Mouse (Mus musculus) lung, postnatal 4 days (tissue): ENCODE measurements around the gene Arfip2.
A peak's percentile ranks its signal among the peaks of the same experiment; 100 is the strongest.

Source experiments
- DNase-seq, 2 experiments: peaks; one replicate each; pipeline ENCODE4 v3.0.0; 2021

Arfip2 gene

GRCm38 (mm10) chr7:105640233-105640893 is at the start of gene Arfip2, which contains the start of gene Gm45799:
Arfip2 (minus strand) TSS chr7:105640416.
Gm45799 (plus strand) TSS chr7:105640552.
- peak; percentile 98 for DNase-seq

- DNase-seq, result no peak
Measured at GRCm38 (mm10) chr7:105685541-105686197, 45.5 kb upstream of the Arfip2 start.

GRCm38 (mm10) chr7:105650639-105651435 is 10.6 kb upstream of the Arfip2 start, which contains the start of gene Dnhd1:
Dnhd1 (plus strand) TSS chr7:105650827.
- DNase-seq, result peak; percentile 85 to 90

- no peak for DNase-seq
Measured at GRCm38 (mm10) chr7:105641936-105642335, 1.7 kb upstream of the Arfip2 start.

- DNase-seq, result peak; percentile 42 to 49
Measured at GRCm38 (mm10) chr7:105640894-105641255, 659 bp upstream of the Arfip2 start.

- DNase-seq, result no peak
Measured at GRCm38 (mm10) chr7:105639756-105640155, 460 bp downstream of the Arfip2 start, which contains the start of gene Timm10b. Timm10b (plus strand) TSS chr7:105640056.

GRCm38 (mm10) chr7:105639304-105639703 is 912 bp downstream of the Arfip2 start:
- DNase-seq, result no peak

- DNase-seq, result no peak
Measured at GRCm38 (mm10) chr7:105638776-105639175, 1.4 kb downstream of the Arfip2 start.

GRCm38 (mm10) chr7:105635726-105636125 is 4.5 kb downstream of the Arfip2 start:
- no peak for DNase-seq

GRCm38 (mm10) chr7:105634272-105634920 is 5.8 kb downstream of the Arfip2 start:
- DNase-seq, result no peak

- no peak for DNase-seq
Measured at GRCm38 (mm10) chr7:105633801-105634135, 6.4 kb downstream of the Arfip2 start.

- peak; percentile 94 for DNase-seq
Measured at GRCm38 (mm10) chr7:105633127-105633800, 7.0 kb downstream of the Arfip2 start, which contains the start of gene Trim3. Trim3 (minus strand) TSS chr7:105633571.

GRCm38 (mm10) chr7:105632551-105632972 is 7.7 kb downstream of the Arfip2 start:
- DNase-seq, result peak in 1 of 2 experiments; percentile 35

- DNase-seq, result peak; percentile 79 to 84
Measured at GRCm38 (mm10) chr7:105628633-105629032, 11.6 kb downstream of the Arfip2 start.

GRCm38 (mm10) chr7:105625397-105625796 is 14.8 kb downstream of the Arfip2 start:
- DNase-seq, result peak; percentile 46 to 75

- peak; percentile 33 to 51 for DNase-seq
Measured at GRCm38 (mm10) chr7:105621646-105622292, 18.4 kb downstream of the Arfip2 start.

- DNase-seq, result peak; percentile 65 to 82
Measured at GRCm38 (mm10) chr7:105621053-105621452, 19.2 kb downstream of the Arfip2 start.

- no peak for DNase-seq
Measured at GRCm38 (mm10) chr7:105619701-105620100, 20.5 kb downstream of the Arfip2 start.

GRCm38 (mm10) chr7:105617810-105618209 is 22.4 kb downstream of the Arfip2 start:
- DNase-seq, result no peak

GRCm38 (mm10) chr7:105616561-105616960 is 23.7 kb downstream of the Arfip2 start:
- DNase-seq, result no peak

GRCm38 (mm10) chr7:105615720-105616119 is 24.5 kb downstream of the Arfip2 start:
- DNase-seq, result no peak

GRCm38 (mm10) chr7:105614400-105614799 is 25.8 kb downstream of the Arfip2 start:
- no peak for DNase-seq
